Mouse (Mus musculus): Measurements from ENCODE around the gene Tmem132d. TPM values are rescaled to one million over a fixed set of nuclear protein-coding genes. Genes with fewer than 3 reads are reported as not detected.

The Tmem132d gene
- under 1 TPM in 1 of 4 experiments, not detected in 3; 0.13 TPM for total RNA-seq (2022)

DNA sequence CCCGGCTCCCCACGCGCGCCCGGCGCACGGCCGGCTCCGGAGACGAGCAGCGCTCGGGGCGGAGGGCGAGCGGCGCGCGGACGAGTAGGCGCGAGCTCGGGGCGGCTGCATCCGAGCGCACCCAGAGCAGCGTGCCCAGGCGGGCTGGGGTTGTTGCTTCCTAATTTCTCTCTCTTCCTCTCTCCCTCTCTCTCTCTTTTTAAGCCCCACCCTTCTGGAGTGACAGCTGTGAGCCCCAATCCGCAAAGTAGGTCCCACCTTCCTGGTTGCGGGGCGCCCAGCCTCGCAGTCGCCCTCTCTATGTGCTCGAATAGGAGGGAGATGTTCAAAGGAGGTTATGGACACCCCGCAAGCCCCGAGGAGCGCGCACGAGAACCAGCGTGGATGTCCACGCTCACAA, at the start of gene Tmem132d:
TSS of gene Tmem132d (minus strand) at position 162 of the 400 bp plus-strand sequence.
- DNase-seq (ENCODE audit: low spot score in 2 of 2), result no peak

DNA sequence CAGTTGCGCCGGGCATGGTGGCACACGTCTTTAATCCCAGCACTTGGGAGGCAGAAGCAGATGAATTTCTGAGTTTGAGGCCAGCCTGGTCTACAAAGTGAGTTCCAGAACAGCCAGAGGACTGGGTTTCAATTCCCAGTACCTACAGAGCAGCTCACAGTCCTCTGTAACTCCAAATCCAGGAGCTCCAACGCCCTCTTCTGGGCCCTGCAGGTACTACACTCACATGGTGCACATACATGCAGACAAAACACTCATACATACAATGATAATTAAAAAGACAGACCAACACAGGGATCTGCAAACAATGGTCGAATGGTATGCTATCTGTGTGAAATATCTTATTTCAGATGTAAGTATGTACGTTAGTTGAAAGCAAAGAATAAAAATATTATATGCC, 47.9 kb upstream of the Tmem132d start:
- DNase-seq (ENCODE audit: low spot score in 2 of 2), result no peak

DNA sequence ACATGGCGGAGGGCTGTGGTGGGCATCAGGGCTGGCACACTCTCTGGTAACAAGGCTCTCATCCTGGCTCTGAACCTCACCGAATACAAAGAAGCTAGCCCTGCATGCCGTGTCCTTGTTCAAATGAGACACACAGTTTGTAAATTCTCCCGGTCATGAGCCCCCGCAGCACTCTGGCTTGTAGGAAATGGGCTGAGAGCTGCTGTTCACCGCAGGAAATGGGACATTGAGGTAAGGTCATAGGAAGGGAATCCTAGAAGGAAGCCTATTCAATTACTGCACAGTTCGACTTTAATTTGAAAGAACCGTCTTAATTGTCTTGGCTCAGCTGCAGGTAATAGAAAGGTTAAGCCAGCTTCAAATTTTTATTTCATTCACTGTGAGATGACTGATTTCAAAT, 42.5 kb upstream of the Tmem132d start:
- DNase-seq (ENCODE audit: low spot score in 2 of 2), result no peak

DNA sequence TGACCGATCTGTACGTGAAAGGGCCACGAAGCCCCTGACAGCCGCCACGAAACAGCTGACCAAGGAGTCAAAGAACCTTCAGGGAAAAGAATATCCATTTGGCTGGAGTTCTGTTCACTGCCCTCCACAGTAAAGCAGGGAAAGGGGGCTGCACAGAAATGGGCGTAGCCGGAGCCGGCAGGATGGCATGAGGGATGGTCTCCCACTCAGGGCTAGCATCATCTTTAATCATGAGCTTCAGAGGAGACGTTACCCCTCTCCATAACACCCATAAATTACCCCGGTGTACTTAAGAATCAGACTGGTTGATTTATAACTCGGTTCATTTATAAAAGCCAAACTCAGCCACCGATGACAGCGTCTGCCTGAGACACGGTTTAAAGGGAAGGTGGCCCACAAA, 36.9 kb upstream of the Tmem132d start:
- DNase-seq (ENCODE audit: low spot score in 2 of 2), result no peak

DNA sequence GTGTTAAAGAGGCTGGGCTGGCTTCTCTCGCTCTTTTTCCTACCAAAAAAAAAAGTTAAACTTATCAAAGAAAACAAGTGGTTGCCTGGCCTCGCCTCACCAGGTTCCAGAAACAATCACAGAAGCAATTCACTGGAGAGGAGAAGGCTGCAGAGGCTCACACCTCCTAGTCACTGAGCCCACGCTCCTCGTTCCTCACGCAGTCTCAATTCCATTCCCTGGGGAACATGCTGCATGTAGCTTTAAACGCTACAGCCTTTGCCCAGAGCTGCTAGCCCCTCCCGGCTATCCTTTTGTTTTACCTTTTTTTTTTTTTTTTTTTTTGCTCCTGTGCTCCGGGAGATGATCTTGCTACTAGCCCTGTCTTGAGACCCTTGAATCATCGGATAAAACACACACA, 31.6 kb upstream of the Tmem132d start:
- no peak for DNase-seq (ENCODE audit: low spot score in 2 of 2)

DNA sequence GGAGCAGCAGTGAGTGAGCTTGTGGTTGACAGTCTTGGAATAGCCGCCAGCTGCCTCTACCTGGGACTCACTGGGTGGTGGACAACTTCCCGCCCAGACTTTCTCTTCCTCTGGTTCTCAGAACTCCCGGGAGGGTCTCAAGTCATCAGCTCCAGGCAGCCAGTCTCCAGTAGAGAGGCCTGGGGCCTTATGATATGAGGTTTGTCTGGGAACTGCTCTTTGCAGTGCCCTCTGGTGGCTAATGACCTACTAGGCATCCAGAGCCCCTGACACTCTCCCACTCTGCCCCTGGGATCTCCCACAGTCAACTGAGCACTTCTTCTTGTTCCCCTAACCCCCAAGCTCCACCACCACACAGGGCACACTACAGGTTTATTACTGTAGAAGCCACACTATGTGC, 27.7 kb upstream of the Tmem132d start:
- DNase-seq (ENCODE audit: low spot score in 2 of 2), result no peak

DNA sequence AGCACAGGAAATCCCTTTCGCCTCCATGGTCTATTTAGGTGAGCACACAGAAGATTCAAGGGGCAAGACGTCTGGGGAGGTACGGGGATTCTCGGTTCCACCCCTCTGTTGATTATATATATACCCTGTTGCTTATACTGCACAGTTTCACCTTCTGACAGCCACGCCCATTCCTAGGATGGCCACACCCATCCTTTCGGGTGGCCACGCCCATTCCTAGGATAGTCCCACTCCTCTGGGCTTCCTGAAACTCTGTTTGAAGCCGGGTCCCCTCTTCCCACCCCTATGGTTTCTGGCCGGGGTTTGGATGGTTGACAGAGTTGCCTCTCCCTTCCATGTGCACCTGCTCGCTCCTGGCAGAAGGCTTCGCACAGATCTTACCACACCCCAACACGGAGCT, 22.9 kb upstream of the Tmem132d start:
- DNase-seq (ENCODE audit: low spot score in 2 of 2), result no peak

DNA sequence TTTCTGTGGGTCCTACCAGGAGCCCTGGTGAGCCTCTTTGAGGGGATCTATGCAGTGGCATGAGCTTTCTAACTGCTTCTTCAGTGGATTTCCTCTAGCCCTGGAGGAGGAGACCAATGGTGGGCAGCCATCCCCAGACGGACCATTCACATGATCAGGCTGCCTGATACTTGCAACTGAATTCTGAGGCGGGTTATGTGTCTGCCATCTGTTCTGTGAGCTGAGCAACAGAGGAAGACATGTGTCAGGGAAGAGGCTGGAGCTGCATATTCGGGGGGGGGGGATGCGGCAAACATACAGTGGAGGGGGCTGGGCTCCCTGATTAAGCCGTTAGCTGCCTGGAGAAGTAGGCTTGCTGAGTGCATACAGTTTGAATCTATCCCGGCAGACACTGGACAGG, 19.3 kb upstream of the Tmem132d start:
- DNase-seq (ENCODE audit: low spot score in 2 of 2), result no peak

DNA sequence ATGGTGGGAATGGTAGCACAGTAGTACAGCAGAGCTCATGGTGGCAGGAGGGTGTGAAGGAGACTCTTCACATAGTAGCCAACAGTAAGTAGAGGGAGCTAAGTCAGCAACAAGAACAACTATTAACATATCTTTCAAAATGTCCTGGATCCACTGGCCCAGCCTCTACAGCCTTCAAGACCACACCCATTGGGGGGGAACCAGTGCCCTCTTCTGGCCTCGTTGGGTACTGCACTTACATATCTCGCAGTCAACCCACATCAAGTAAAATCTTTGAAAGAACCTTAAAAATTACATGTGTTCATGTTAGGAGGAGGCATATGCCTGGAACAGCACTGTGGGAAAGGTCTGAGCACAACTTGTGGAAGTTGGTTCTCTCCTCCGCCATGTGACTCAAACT, 17.9 kb upstream of the Tmem132d start:
- DNase-seq (ENCODE audit: low spot score in 2 of 2), result no peak

DNA sequence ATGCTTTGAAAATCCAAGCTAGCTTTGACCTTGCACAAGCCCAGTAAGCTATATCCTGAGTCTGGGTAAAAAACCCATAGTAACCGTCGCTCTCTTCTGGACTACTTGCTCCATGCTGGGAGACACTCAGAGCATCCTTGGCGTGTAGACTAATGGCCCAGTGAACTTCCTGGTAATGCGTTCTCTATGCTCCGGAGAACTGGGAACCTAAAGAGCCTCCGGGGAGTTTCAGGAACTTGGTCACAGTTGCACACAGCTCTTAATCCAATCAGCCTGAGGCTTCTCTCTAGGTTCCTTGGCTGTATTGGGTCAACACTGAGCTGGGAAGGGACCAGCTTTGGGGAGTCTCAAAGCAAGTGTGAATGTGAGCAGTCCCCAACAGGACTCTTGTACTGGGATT, 12.0 kb upstream of the Tmem132d start:
- no peak for DNase-seq (ENCODE audit: low spot score in 2 of 2)

DNA sequence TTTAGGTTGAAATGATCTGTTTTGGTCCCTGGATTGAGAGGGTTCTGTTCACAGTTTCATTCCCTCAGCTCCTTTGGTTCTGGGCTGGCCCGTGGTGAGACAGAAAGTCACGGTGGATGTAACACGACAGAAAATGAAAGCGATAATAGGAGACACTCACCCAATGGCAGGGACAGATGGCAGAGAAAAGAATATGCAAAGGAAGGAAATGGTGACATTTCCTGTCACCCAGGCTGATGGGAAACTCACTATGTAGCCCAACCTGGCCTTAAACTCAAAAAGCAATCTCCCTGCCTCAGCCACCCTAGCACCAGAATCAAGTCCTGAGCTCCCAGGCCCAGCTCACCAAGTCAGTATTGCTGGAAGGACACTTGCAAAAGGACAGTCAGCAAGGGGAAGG, 11.0 kb upstream of the Tmem132d start:
- DNase-seq (ENCODE audit: low spot score in 2 of 2), result no peak

DNA sequence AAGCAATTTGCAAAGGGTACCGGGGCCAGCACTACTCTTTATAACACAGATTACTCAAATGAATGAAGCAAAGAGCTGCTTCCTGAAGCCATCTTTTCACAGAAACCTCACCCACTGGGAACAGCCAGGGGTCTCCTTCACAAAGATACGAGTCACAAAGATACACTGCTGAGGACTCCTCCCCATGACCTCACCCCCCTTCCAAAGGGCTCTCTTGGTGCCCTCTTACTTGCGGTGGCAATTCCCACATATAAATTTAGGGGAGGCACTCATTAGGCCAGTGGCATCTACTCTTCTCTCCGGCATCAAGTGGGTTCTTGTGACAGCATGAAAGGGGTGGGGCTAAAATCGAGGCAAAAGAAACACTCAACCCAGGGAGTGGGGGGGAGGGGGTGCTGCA, 8.2 kb upstream of the Tmem132d start:
- no peak for DNase-seq (ENCODE audit: low spot score in 2 of 2)

DNA sequence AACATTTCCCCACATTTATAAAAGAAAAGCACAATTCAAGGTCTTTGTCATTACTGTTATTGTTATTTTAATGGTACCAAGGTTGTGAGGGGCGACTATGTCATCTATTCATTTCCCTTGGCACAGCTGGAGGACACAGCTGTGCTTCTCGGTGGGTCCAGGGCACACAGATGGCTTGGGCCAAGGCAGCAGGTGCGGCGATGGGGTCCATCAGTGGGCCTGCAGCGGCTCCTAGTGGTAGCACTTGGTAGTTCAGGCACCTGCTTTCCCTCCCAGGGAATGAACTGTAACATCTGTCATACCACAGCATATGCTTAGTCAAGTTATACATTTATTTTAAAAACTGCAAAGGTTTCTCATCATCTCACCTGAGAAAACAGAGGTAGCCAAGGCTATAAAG, 7.0 kb upstream of the Tmem132d start:
- DNase-seq (ENCODE audit: low spot score in 2 of 2), result no peak

DNA sequence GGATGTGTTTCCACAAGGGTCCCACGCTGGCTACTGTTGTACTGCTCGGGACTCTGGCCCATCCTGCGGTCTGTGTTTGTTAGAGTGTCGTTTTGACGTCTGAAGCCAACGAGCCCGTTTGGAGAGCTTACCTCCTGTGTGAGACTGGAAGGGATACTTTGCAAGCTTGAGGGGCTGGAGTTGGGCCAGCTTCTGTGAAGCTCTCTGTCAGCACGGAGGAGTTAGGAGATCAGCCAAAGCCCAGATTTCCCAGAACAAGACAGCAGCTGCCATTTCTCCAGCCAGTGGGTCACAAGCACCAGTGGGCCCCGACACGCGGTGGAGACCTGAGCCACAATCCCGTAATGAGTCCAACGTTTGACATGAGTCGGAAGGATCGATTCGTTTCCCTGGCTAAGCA, 5.2 kb upstream of the Tmem132d start:
- DNase-seq (ENCODE audit: low spot score in 2 of 2), result no peak

DNA sequence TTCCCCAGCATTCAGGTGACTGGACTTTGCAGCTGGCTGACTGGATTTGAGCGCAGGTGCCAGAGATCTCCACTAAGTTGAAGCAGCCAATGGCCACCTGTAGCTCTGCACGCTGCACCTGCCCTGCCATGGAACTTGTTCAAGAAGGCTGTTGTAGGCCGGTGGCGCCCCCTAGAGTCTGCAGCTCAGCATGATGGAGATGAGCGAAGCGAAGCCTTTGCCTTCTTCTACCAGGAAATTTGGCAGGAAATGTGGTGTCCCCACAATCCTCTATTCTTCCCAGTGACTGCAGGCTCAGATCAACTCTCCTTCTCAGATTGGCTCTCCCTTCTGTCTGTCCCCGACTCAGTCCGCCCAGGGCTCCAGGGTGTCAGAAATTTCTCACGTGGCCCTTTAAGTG, 4.0 kb upstream of the Tmem132d start:
- no peak for DNase-seq (ENCODE audit: low spot score in 2 of 2)

DNA sequence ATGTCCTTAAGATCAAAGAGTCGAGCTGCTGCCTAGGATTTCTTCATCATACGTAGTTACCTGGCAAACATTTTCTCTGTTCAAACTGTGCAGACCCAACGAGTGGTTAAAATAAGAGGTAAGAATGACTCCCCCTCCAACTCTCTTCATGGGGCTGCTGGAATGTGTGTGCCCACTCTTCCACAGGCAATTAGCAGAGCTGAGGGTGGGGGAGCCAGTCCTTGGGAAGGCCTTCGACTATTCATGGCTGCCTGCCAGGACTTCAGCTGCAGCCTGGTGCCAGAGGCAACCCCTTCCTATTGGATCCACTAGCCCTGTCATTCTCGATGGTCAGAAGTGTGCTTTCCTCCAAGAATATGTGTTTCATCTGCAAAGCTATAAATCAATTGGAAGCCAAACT, 2.8 kb upstream of the Tmem132d start:
- no peak for DNase-seq (ENCODE audit: low spot score in 2 of 2)

DNA sequence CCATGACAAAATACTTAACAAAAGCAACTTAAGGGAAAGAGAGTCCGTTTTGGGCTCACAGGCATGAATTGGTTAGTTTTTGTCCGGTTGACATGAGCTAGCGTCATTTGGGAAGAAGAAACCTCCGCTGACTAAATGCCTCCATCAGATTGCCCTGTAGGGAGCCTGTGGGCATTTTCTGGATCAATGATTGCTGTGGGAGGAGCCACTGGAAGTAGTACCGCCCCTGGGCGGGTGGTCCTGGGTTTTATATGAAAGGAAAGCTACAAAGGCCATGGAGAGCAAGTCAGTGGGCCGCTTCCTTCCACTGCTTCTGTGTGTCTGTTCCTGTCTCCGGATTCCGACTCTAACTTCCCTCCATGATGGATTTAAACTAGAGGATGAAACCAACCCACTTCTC, 909 bp upstream of the Tmem132d start:
- DNase-seq (ENCODE audit: low spot score in 2 of 2), result no peak

DNA sequence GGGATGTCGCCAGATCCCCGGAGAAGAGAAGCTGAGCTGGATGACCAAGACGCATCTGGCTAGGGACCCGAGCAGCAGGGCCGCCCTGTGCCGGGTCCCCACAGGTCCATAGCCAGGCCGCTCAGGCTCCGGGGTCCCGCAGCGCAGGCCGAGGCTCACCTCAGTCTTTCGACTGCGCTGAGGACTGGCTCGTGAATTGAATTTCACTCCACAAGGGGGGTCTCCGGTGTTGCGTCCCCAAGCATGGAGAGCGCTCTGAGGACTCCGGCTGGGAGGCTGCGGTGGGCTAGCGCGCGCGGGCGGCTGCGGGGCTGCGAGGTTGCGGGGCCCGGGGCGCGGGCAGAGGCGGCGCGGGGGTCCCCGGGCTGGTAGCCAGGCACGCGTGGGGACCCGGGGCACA, 455 bp downstream of the Tmem132d start:
- DNase-seq (ENCODE audit: low spot score in 2 of 2), result no peak

DNA sequence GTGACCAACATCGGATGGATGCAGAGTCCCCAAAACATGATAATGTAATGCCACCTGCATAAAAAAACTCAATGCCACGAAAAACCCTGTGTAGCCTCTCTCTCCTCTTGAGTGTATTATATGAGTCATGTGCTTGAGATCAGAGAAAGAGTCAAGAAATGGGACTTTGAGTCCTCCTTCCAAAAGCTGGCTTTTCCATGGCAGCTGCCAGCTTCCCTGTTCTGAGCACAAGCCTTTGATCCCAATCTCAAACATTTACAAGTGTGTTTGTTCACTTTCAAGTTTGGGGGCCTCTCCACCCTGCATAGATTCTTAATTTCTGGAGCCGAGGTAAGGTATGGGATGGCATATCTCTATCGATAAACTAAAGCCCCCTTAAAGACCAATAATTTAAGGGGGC, 8.2 kb downstream of the Tmem132d start:
- no peak for DNase-seq (ENCODE audit: low spot score in 2 of 2)

DNA sequence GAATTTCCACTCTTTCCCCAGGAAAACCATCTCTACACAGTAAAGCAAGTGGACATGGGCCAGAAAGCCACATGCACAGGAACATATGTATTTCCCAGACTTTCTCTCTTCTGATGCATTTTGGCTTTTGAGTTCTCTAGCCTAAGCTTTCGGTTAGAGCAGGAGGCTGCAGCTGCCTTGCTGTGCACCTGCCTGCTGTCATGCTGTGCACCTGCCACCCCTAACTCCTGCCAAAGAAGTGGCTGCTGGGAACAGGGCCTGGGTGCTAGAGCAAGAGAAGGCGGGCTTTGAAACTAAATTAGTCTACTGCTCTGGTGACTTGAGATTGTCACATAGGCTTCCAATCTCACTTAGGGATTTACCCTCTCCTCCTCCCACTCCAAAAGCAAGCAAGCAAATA, 8.7 kb downstream of the Tmem132d start:
- no peak for DNase-seq (ENCODE audit: low spot score in 2 of 2)

DNA sequence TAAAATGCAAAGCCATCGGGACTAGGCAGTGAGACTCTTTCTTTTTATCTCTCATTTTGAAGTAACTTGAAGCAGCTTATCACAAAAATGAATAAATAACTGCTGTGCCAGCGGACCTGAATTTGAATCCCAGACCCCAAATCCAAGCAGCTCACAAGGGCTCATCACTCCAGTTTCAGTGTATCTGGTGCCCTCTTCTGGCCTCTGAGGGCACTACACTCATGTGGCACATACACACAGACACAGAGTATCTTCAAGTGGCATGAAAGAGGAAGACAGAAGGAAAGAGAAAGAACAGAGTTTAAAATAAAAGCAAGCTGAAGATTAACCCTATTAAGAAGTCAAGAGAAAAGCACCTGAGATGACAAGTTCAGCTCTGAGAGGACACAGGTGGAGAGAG, 10.8 kb downstream of the Tmem132d start:
- no peak for DNase-seq (ENCODE audit: low spot score in 2 of 2)

DNA sequence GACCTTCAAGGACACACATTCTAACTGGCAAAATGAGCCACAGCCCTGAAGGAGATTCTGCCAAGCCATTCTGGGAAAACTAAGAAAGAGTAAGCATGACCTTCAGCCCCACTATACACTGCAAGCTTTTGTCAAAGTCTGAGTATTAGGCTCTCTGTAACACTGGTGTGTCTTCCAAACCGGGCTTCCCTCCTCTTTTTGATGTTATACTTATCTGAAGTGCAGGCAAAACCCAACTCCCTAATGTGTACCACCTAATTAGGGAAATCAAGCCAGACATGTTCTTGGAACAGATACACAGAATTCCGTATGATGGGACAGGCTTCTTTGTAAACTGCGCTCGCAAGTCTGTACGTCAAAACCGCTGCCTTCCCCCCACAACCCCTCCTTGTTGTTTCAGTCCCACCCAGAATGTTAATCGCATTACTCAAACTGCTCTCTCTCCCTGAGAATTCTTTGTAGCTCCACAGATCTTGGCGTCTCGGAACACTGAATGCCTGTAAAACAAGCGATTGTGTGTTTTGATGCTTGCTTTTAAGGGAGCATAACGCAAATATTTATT, 14.6 kb downstream of the Tmem132d start:
- DNase-seq (ENCODE audit: low spot score in 2 of 2), result no peak

DNA sequence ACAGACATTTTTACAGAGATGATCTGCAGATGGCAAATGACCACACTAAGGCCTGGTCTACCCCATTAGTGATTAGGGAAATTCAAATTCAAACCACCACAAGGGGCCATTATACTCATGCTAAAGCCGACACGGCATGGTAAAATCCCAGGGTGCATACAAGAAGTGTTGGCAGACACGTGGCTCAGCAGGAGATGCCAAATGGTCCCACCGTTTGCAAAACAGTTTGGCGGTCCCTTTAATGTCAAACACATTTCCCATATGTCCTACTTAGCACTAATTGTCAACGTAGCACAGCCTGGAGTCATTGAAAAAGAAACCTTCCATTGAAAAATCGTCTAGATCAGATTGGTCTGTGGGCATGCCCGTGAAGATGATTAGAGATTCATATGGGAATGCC, 18.8 kb downstream of the Tmem132d start:
- no peak for DNase-seq (ENCODE audit: low spot score in 2 of 2)

DNA sequence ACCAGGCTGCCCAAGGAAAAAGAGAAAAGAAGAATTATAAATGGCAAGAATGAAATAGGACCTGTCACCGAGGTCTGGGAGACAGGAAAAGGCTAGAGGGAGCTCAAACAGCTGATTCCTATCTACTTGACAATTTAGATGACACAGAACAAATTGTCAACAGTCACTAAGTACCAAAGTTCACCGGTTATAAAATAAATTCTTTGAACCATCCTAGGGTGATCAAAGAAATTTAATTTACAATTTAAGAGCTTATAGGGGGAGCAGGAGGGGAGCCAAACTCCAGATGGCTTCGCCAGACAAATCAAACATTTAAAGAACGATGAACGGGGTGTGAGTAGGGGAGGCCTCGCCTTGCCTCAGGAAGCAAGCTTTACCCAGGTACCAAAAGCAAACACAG, 20.6 kb downstream of the Tmem132d start:
- DNase-seq (ENCODE audit: low spot score in 2 of 2), result no peak
